Mouse (Mus musculus) lung, embryonic 14.5 days (tissue): ENCODE results near the gene Ccdc33. TPM values are rescaled to one million over a fixed set of nuclear protein-coding genes. Genes with fewer than 3 reads are reported as not detected.

Source experiments
- ATAC-seq: fragments of 200-750 bp; cut with Nextera tagmentation; 2 replicates; pipeline ENCODE4 v1.8.0; 2017; ENCODE audit warnings: mild to moderate bottlenecking, moderate TSS enrichment, moderate library complexity; ENCODE audit not compliant: insufficient read depth
- DNase-seq: peaks from one replicate; pipeline ENCODE4 v3.0.0-alpha.2; 2015
- H3K27ac ChIP-seq: fragments of 300-500 bp; sonication (generic); 2 replicates; pipeline ENCODE4 v1.5.1; 2014; ENCODE audit warnings: low read depth, mild to moderate bottlenecking, moderate library complexity
- H3K27me3 ChIP-seq: fragments of 300-500 bp; sonication (generic); 2 replicates; pipeline ENCODE4 v1.6.1; 2014; ENCODE audit warnings: low read length, control low read depth; ENCODE audit not compliant: insufficient read depth
- H3K36me3 ChIP-seq: fragments of 300-500 bp; sonication (generic); 2 replicates; pipeline ENCODE4 v1.6.1; 2014; ENCODE audit warnings: control low read depth; ENCODE audit not compliant: insufficient read depth
- H3K4me1 ChIP-seq: fragments of 300-500 bp; sonication (generic); 2 replicates; pipeline ENCODE4 v1.6.1; 2014; ENCODE audit warnings: antibody characterized with exemption, control low read depth; ENCODE audit not compliant: insufficient read depth
- H3K4me2 ChIP-seq: fragments of 300-500 bp; sonication (generic); 2 replicates; pipeline ENCODE4 v1.6.1; 2014; ENCODE audit warnings: mild to moderate bottlenecking
- H3K4me3 ChIP-seq: fragments of 300-500 bp; sonication (generic); 2 replicates; pipeline ENCODE4 v1.5.1; 2014; ENCODE audit warnings: low read depth, low read length
- H3K9ac ChIP-seq: fragments of 300-500 bp; sonication (generic); 2 replicates; pipeline ENCODE4 v1.6.1; 2014
- H3K9me3 ChIP-seq: fragments of 300-500 bp; sonication (generic); 2 replicates; pipeline ENCODE4 v1.6.1; 2016; ENCODE audit warnings: low read depth, low read length, control low read depth
- CTCF ChIP-seq: IDR thresholded peaks from 2 replicates; pipeline ENCODE4 v1.5.1; 2016; ENCODE audit warnings: antibody characterized with exemption, low read depth
- WGBS: fragments of 180-500 bp; shearing (Covaris S2); extraction: QIAGEN DNeasy Blood & Tissue Kit; methylation state at CpG from one replicate; pipeline ENCODE4 v1.1.7; 2014; 5-methylcytosine and 5-hydroxymethylcytosine counted together
- polyA plus RNA-seq: library from polyadenylated mRNA; unstranded; fragments of >200 nt; fragmentation: Nextera tagmentation; extraction: Ambion mirVana; gene quantifications from 2 replicates; pipeline ENCODE4 v1.2.1, GENCODE M21; 2014

Ccdc33 gene
- polyA plus RNA-seq, 1 experiment from 2014 or later, result not detected

- TF ChIP-seq CTCF, result no peak
- Histone ChIP-seq H3K36me3 (no peaks in the 10 kb centered on the region), H3K9me3 (no peaks in the 10 kb centered on the region), H3K4me2 (no peak overlapping the region), H3K27me3 (peaks cover 12% of the 10 kb centered on the region; the same call in 1 of the 2 replicates), H3K4me1 (no peaks in the 10 kb centered on the region), H3K27ac (no peak overlapping the region), H3K4me3 (no peak overlapping the region), H3K9ac (no peak overlapping the region)
- DNase-seq (no peak), ATAC-seq (no peak)
- 61% methylated on average over 8 of the region's 8 CpGs for WGBS
Observed at GRCm38 (mm10) chr9:57992781-57993591, 125.6 kb downstream of the Ccdc33 start.

GRCm38 (mm10) chr9:57992060-57992459 lies 126.6 kb downstream of the Ccdc33 start:
- Histone ChIP-seq H3K27me3 (0 out of 2 replicates have a peak, but pooled peaks cover 5% of the 10 kb centered on the region), H3K9ac (no peak overlapping the region), H3K9me3 (no peaks in the 10 kb centered on the region), H3K4me2 (no peak overlapping the region), H3K36me3 (no peaks in the 10 kb centered on the region), H3K4me3 (no peak overlapping the region), H3K4me1 (no peaks in the 10 kb centered on the region), H3K27ac (no peak overlapping the region)
- 67% methylated on average over 3 of the region's 3 CpGs for WGBS
- no peak for TF ChIP-seq CTCF
- no peak for DNase-seq
- ATAC-seq, result no peak

- Histone ChIP-seq H3K4me3 (no peak overlapping the region), H3K4me2 (no peak overlapping the region), H3K27me3 (no peaks in the 10 kb centered on the region), H3K27ac (no peak overlapping the region), H3K36me3 (no peaks in the 10 kb centered on the region), H3K9ac (no peak overlapping the region), H3K4me1 (no peaks in the 10 kb centered on the region), H3K9me3 (no peaks in the 10 kb centered on the region)
- 31% methylated on average over 10 of the region's 10 CpGs for WGBS
- DNase-seq (peak; percentile 70), ATAC-seq (no peak)
- peak; percentile 74 for TF ChIP-seq CTCF
Observed at GRCm38 (mm10) chr9:57990438-57991110, 128.0 kb downstream of the Ccdc33 start.

- H3K4me3 ChIP-seq, result no peak overlapping the region
- H3K36me3 ChIP-seq, result no peaks in the 10 kb centered on the region
- no peak for ATAC-seq
- DNase-seq, result no peak
- no peaks in the 10 kb centered on the region for H3K9me3 ChIP-seq
- no peak for TF ChIP-seq CTCF
- H3K9ac ChIP-seq, result no peak overlapping the region
- no peaks in the 10 kb centered on the region for H3K27me3 ChIP-seq
- H3K27ac ChIP-seq, result no peak overlapping the region
- 83% methylated on average over 6 of the region's 6 CpGs for WGBS
- H3K4me2 ChIP-seq, result no peak overlapping the region
- H3K4me1 ChIP-seq, result no peaks in the 10 kb centered on the region
Observed at GRCm38 (mm10) chr9:57989309-57989708, 129.3 kb downstream of the Ccdc33 start.

GRCm38 (mm10) chr9:57988098-57988497 lies 130.5 kb downstream of the Ccdc33 start:
- H3K4me1 ChIP-seq, result no peaks in the 10 kb centered on the region
- no peak for TF ChIP-seq CTCF
- no peaks in the 10 kb centered on the region for H3K27me3 ChIP-seq
- H3K36me3 ChIP-seq, result no peaks in the 10 kb centered on the region
- H3K27ac ChIP-seq, result no peak overlapping the region
- no peak overlapping the region for H3K4me3 ChIP-seq
- no peaks in the 10 kb centered on the region for H3K9me3 ChIP-seq
- H3K9ac ChIP-seq, result no peak overlapping the region
- 76% methylated on average over 2 of the region's 2 CpGs for WGBS
- DNase-seq, result no peak
- no peak for ATAC-seq
- no peak overlapping the region for H3K4me2 ChIP-seq

- 58% methylated on average over 7 of the region's 7 CpGs for WGBS
- no peaks in the 10 kb centered on the region for H3K27me3 ChIP-seq
- H3K4me1 ChIP-seq, result no peaks in the 10 kb centered on the region
- no peak overlapping the region for H3K9ac ChIP-seq
- TF ChIP-seq CTCF, result no peak
- H3K4me2 ChIP-seq, result no peak overlapping the region
- no peak overlapping the region for H3K4me3 ChIP-seq
- no peaks in the 10 kb centered on the region for H3K36me3 ChIP-seq
- DNase-seq (no peak), ATAC-seq (no peak)
- no peaks in the 10 kb centered on the region for H3K9me3 ChIP-seq
- no peak overlapping the region for H3K27ac ChIP-seq
Observed at GRCm38 (mm10) chr9:57986293-57986692, 132.3 kb downstream of the Ccdc33 start.

GRCm38 (mm10) chr9:57985304-57985703 lies 133.3 kb downstream of the Ccdc33 start:
- H3K36me3 ChIP-seq, result no peaks in the 10 kb centered on the region
- DNase-seq (no peak), ATAC-seq (no peak)
- H3K4me3 ChIP-seq, result no peak overlapping the region
- no peak for TF ChIP-seq CTCF
- H3K4me1 ChIP-seq, result no peaks in the 10 kb centered on the region
- no peak overlapping the region for H3K27ac ChIP-seq
- H3K9ac ChIP-seq, result no peak overlapping the region
- H3K27me3 ChIP-seq, result no peaks in the 10 kb centered on the region
- H3K9me3 ChIP-seq, result no peaks in the 10 kb centered on the region
- no peak overlapping the region for H3K4me2 ChIP-seq
- WGBS, result 89% methylated on average over 8 of the region's 8 CpGs
